Mouse (Mus musculus): ENCODE measurements around the gene Fads1. TPM values are rescaled to one million over a fixed set of nuclear protein-coding genes. Genes with fewer than 3 reads are reported as not detected.
A peak's percentile ranks its signal among the peaks of the same experiment; 100 is the strongest.

The Fads1 gene
- polyA plus RNA-seq, 1 experiment: 131 TPM

- Histone ChIP-seq H3K4me3 (ENCODE audit: insufficient read depth, low read length) (no peak overlapping the region), H3K27ac (ENCODE audit: insufficient read depth, low read length) (no peak overlapping the region), H3K4me1 (ENCODE audit: control insufficient read depth, insufficient read depth, low read length) (no peaks in the 10 kb centered on the region)
- TF ChIP-seq POLR2A (IDR thresholded peaks at IDR 0.05; ENCODE audit: low read depth, low read length) (no peak), CTCF (IDR thresholded peaks at IDR 0.05; ENCODE audit: borderline replicate concordance, insufficient read depth, low read length) (no peak)
Measured at GRCm38 (mm10) chr19:10239419-10239818, 56.7 kb downstream of the Fads1 start.

GRCm38 (mm10) chr19:10239975-10240653 lies 57.4 kb downstream of the Fads1 start:
- TF ChIP-seq CTCF (IDR thresholded peaks at IDR 0.05; ENCODE audit: borderline replicate concordance, insufficient read depth, low read length) (no peak), POLR2A (IDR thresholded peaks at IDR 0.05; ENCODE audit: low read depth, low read length) (no peak)
- Histone ChIP-seq H3K4me3 (ENCODE audit: insufficient read depth, low read length) (peak overlapping the region; percentile 12; the same call in 1 of the 2 replicates), H3K4me1 (ENCODE audit: control insufficient read depth, insufficient read depth, low read length) (no peaks in the 10 kb centered on the region), H3K27ac (ENCODE audit: insufficient read depth, low read length) (no peak overlapping the region)

GRCm38 (mm10) chr19:10240654-10241305 lies 58.1 kb downstream of the Fads1 start, which contains the start of gene Myrf:
Gene Myrf, minus strand, starts transcription at chr19:10240748.
- Histone ChIP-seq H3K27ac (ENCODE audit: insufficient read depth, low read length) (no peak within 1 kb of the TSS), H3K4me1 (ENCODE audit: control insufficient read depth, insufficient read depth, low read length) (no peaks in the 10 kb centered on the region), H3K4me3 (ENCODE audit: insufficient read depth, low read length) (peak within 1 kb of the TSS; percentile 12; the same call in 1 of the 2 replicates)
- TF ChIP-seq CTCF (IDR thresholded peaks at IDR 0.05; ENCODE audit: borderline replicate concordance, insufficient read depth, low read length) (peak; percentile 98), POLR2A (IDR thresholded peaks at IDR 0.05; ENCODE audit: low read depth, low read length) (no peak)

- H3K4me1 ChIP-seq (ENCODE audit: control insufficient read depth, insufficient read depth, low read length): no peaks in the 10 kb centered on the region
- no peak overlapping the region for H3K27ac ChIP-seq (ENCODE audit: insufficient read depth, low read length)
- TF ChIP-seq POLR2A (IDR thresholded peaks at IDR 0.05; ENCODE audit: low read depth, low read length): no peak
- no peak overlapping the region for H3K4me3 ChIP-seq (ENCODE audit: insufficient read depth, low read length)
Measured at GRCm38 (mm10) chr19:10242916-10243315, 60.2 kb downstream of the Fads1 start.

- Histone ChIP-seq H3K4me1 (ENCODE audit: control insufficient read depth, insufficient read depth, low read length) (no peaks in the 10 kb centered on the region), H3K27ac (ENCODE audit: insufficient read depth, low read length) (no peak overlapping the region), H3K4me3 (ENCODE audit: insufficient read depth, low read length) (no peak overlapping the region)
- TF ChIP-seq CTCF (IDR thresholded peaks at IDR 0.05; ENCODE audit: borderline replicate concordance, insufficient read depth, low read length) (peak; percentile 38; the same call in 1 of the 2 replicates), POLR2A (IDR thresholded peaks at IDR 0.05; ENCODE audit: low read depth, low read length) (no peak)
Measured at GRCm38 (mm10) chr19:10244183-10244582, 61.5 kb downstream of the Fads1 start.

Other genes with a start within 250 kb of the Fads1 start
- 1,225 and 1,491 TPM in 2 replicates for gene Fth1, start 202.3 kb upstream of the Fads1 start, polyA plus RNA-seq (2011; ENCODE audit: insufficient read length, low read depth, missing spikeins)
- 0.33 and 0.60 TPM in 2 replicates for gene Best1, start 181.3 kb upstream of the Fads1 start, polyA plus RNA-seq (2011; ENCODE audit: insufficient read length, low read depth, missing spikeins)
- gene Rab3il1, start 181.2 kb upstream of the Fads1 start, polyA plus RNA-seq (2011; ENCODE audit: insufficient read length, low read depth, missing spikeins): 6.5 and 18.2 TPM in 2 replicates
- 115 and 142 TPM in 2 replicates for gene Fads3, start 141.3 kb upstream of the Fads1 start, polyA plus RNA-seq (2011; ENCODE audit: insufficient read length, low read depth, missing spikeins)
- 83.8 and 86.3 TPM in 2 replicates for gene Fads2, start 81.1 kb upstream of the Fads1 start, polyA plus RNA-seq (2011; ENCODE audit: insufficient read length, low read depth, missing spikeins)
- 285 and 290 TPM in 2 replicates for gene Tmem258, start 21.1 kb downstream of the Fads1 start, polyA plus RNA-seq (2011; ENCODE audit: insufficient read length, low read depth, missing spikeins)
- 17.2 and 22.1 TPM in 2 replicates for gene Fen1, start 21.3 kb downstream of the Fads1 start, polyA plus RNA-seq (2011; ENCODE audit: insufficient read length, low read depth, missing spikeins)
- gene Myrf, start 57.9 kb downstream of the Fads1 start, polyA plus RNA-seq (2011; ENCODE audit: insufficient read length, low read depth, missing spikeins): 2.1 and 2.5 TPM in 2 replicates
- gene Dagla, start 122.0 kb downstream of the Fads1 start, polyA plus RNA-seq (2011; ENCODE audit: insufficient read length, low read depth, missing spikeins): 5.8 and 7.6 TPM in 2 replicates
- gene Syt7, start 206.2 kb downstream of the Fads1 start, polyA plus RNA-seq (2011; ENCODE audit: insufficient read length, low read depth, missing spikeins): 0.35 and 0.38 TPM in 2 replicates

All from embryonic fibroblast, embryonic 13.5 days (primary cell).